Mouse (Mus musculus): ENCODE measurements around the gene Slitrk1. TPM values are rescaled to one million over a fixed set of nuclear protein-coding genes. Genes with fewer than 3 reads are reported as not detected.

Gene Slitrk1
- polyA plus RNA-seq (2015; fragmentation: Nextera tagmentation; extraction: Ambion mirVana) = 0.09 and 0.15 TPM in 2 replicates

DNA sequence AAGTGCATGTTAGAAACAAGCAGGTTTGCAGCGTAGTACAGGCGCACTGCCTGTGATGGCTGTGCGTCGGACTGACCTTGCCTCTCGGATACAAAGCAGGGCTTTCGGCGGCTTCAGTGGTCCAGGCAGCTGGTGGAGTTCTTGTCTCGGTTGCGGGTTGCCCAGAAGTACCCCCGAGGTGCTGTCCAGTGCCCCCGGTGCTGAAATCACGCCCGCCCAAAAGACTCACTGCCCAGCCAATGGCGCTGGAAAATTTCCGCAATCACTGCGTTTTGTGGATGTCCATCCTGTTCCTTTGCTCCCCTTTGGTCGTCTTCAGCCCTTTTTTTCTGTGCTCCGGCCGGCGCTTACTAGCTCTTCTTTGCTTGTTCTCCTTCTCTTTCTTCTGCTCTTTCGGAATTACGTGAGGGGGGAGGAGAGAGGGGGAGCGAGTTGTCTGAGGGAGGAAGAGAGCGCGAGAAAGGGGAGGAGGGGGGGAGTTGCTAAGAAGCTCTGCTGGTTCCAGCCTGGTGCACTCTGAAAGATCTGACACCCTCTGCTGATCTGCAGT, at the start of gene Slitrk1:
Gene Slitrk1 (minus strand): TSS at position 445 of the 550 bp plus-strand sequence.
- H3K9me3 ChIP-seq (replicated peaks; ENCODE audit: control insufficient read depth, low read length) = no peaks in the 10 kb centered on the region
- 1% methylated on average over 25 of the region's 25 CpGs for WGBS
- H3K4me3 ChIP-seq (ENCODE audit: low read length) = peak within 1 kb of the TSS; percentile 52
- peaks cover 18% of the 10 kb centered on the region for H3K4me1 ChIP-seq (ENCODE audit: control insufficient read depth, insufficient read depth, low read length)
- no peak within 1 kb of the TSS for H3K9ac ChIP-seq (ENCODE audit: low read length)
- peak; percentile 32 for ATAC-seq (replicated peaks; ENCODE audit: extremely low read depth, insufficient read depth, low FRiP score)
- peaks cover 34% of the 10 kb centered on the region for H3K27me3 ChIP-seq (ENCODE audit: control insufficient read depth, insufficient read depth, low read length)
- peak within 1 kb of the TSS; percentile 79 for H3K4me2 ChIP-seq (ENCODE audit: low read depth, low read length)
- no peaks in the 10 kb centered on the region for H3K36me3 ChIP-seq (ENCODE audit: control insufficient read depth, insufficient read depth)
- H3K27ac ChIP-seq (ENCODE audit: low read length) = no peak within 1 kb of the TSS

DNA sequence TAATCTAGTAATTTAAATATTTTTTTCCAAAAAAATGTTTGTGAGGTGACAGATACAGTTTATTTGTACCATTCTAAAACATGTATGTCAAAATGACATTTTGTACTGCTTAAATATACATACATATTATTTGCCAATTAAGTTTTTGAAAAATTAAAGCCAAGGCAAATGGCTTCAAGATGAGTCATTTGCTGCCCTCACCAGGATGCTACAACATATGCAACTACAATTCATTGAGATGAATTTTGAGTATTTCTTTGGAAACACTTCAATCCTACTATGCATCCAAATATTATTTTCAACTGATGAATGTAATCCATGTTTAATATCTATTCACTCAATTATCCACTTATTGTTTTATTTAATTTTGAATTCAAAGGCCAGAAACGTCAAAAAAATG, 21.8 kb upstream of the Slitrk1 start:
- Histone ChIP-seq H3K9ac (ENCODE audit: low read length) (no peak overlapping the region), H3K4me3 (ENCODE audit: low read length) (no peak overlapping the region), H3K4me2 (ENCODE audit: low read depth, low read length) (no peak overlapping the region), H3K4me1 (ENCODE audit: control insufficient read depth, insufficient read depth, low read length) (no peaks in the 10 kb centered on the region), H3K9me3 (replicated peaks; ENCODE audit: control insufficient read depth, low read length) (no peaks in the 10 kb centered on the region), H3K27me3 (ENCODE audit: control insufficient read depth, insufficient read depth, low read length) (no peaks in the 10 kb centered on the region), H3K36me3 (ENCODE audit: control insufficient read depth, insufficient read depth) (no peaks in the 10 kb centered on the region), H3K27ac (ENCODE audit: low read length) (no peak overlapping the region)
- 58% methylated on average over 1 of the region's 1 CpGs for WGBS
- ATAC-seq (replicated peaks; ENCODE audit: extremely low read depth, insufficient read depth, low FRiP score) = no peak

DNA sequence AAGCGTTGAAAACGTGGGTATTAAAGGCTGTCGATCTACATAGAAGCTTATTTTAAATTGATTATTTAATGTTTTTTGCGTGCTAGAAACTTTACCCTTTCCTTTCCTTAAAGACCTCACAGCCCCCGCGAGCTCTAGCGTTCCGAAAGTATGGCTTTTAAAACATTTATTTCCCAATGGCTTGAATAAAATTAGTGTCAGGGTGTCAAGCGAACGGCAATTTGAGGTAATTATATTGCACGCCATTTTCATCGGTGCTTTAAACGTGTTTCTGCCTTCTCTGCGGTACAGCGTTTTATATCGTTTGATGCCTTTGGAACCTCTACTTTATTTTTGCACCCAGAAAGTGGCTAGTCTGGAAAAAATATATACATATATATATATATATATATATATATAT, 378 bp upstream of the Slitrk1 start:
- 23% methylated on average over 16 of the region's 16 CpGs for WGBS
- no peak overlapping the region for H3K27ac ChIP-seq (ENCODE audit: low read length)
- no peak for ATAC-seq (replicated peaks; ENCODE audit: extremely low read depth, insufficient read depth, low FRiP score)
- no peaks in the 10 kb centered on the region for H3K9me3 ChIP-seq (replicated peaks; ENCODE audit: control insufficient read depth, low read length)
- peaks cover 18% of the 10 kb centered on the region for H3K4me1 ChIP-seq (ENCODE audit: control insufficient read depth, insufficient read depth, low read length)
- H3K4me3 ChIP-seq (ENCODE audit: low read length) = peak overlapping the region; percentile 52
- no peak overlapping the region for H3K9ac ChIP-seq (ENCODE audit: low read length)
- H3K36me3 ChIP-seq (ENCODE audit: control insufficient read depth, insufficient read depth) = no peaks in the 10 kb centered on the region
- H3K4me2 ChIP-seq (ENCODE audit: low read depth, low read length) = peak overlapping the region; percentile 79
- H3K27me3 ChIP-seq (ENCODE audit: control insufficient read depth, insufficient read depth, low read length) = peaks cover 34% of the 10 kb centered on the region

DNA sequence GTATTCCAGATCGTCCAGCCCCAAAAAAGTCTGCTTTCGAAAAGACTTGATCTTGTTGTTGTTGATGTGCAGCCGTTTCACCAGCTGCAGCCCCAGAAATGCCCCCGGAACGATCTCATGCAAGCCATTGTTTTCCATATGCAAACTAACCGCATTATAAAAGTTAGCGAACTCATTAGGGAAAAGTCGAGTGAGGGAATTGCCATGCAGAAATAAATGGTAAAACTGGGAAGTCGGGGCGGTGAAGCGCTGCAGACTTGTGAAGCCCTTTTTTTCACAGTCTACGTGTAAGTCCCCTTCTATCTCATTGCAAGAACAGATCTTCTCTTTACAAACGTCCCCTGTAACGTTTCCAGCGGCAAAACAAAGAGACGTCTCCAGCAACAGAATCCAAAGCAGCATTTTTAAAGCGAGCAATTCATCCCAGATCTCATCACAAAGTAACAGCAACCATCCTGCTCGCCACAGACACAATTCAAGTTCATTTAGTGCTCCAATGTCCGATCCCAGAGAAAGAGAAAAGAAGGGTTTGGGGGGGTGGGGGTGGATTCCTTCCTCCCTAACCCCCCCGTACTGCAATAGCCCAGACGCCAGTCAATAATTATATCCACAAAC, 975 bp downstream of the Slitrk1 start:
- Histone ChIP-seq H3K27me3 (ENCODE audit: control insufficient read depth, insufficient read depth, low read length) (peaks cover 34% of the 10 kb centered on the region), H3K27ac (ENCODE audit: low read length) (no peak overlapping the region), H3K36me3 (ENCODE audit: control insufficient read depth, insufficient read depth) (no peaks in the 10 kb centered on the region), H3K9ac (ENCODE audit: low read length) (no peak overlapping the region), H3K4me3 (ENCODE audit: low read length) (peak overlapping the region; percentile 52), H3K4me2 (ENCODE audit: low read depth, low read length) (peak overlapping the region; percentile 79), H3K4me1 (ENCODE audit: control insufficient read depth, insufficient read depth, low read length) (peaks cover 18% of the 10 kb centered on the region), H3K9me3 (replicated peaks; ENCODE audit: control insufficient read depth, low read length) (no peaks in the 10 kb centered on the region)
- ATAC-seq (replicated peaks; ENCODE audit: extremely low read depth, insufficient read depth, low FRiP score) = no peak
- 4% methylated on average over 21 of the region's 21 CpGs for WGBS

DNA sequence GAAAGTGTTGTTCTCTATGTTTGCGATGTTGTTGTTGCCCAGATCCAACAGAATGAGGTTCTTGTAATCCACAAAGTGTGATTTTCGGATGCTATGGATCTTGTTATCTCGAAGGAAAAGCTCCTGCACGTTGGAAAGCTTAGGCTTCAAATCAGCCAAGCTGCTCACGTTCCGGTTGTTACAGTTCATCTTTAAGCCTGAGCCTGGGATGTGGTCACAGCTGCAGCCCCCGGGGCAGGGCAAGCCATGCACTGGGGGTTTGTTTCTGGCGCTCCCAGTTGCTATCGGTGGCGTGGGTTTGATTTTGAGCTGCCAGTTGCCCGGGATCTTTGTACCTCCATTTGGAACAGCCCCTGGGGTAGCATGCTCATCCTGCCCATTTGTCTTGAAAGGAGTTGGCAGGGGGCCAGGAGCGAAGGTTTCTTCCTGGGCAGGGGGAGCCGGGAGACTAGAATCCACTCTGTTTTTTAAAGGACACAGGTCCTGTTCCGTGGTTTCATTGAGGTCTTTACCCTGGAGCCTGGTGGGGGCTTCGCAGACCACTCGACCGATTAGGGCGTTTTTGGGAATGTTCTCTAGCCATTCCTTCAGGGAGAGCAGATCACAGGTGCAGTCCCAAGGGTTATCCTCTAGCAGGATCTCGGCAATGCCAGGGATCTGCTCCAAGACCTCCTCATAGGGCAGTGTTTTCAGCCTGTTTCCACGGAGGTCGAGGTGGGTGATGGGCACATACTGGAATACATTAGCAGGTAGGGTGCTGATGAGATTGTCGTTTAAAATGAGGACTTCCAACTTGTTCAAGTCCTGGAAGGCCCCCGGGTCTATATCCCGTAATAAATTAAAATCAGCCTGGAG, 1.7 kb downstream of the Slitrk1 start:
- WGBS = 5% methylated on average over 24 of the region's 24 CpGs
- Histone ChIP-seq H3K4me1 (ENCODE audit: control insufficient read depth, insufficient read depth, low read length) (peaks cover 18% of the 10 kb centered on the region), H3K9me3 (replicated peaks; ENCODE audit: control insufficient read depth, low read length) (no peaks in the 10 kb centered on the region), H3K9ac (ENCODE audit: low read length) (no peak overlapping the region), H3K27ac (ENCODE audit: low read length) (no peak overlapping the region), H3K4me2 (ENCODE audit: low read depth, low read length) (peak overlapping the region; percentile 79), H3K4me3 (ENCODE audit: low read length) (peak overlapping the region; percentile 52), H3K36me3 (ENCODE audit: control insufficient read depth, insufficient read depth) (no peaks in the 10 kb centered on the region), H3K27me3 (ENCODE audit: control insufficient read depth, insufficient read depth, low read length) (peaks cover 34% of the 10 kb centered on the region)
- ATAC-seq (replicated peaks; ENCODE audit: extremely low read depth, insufficient read depth, low FRiP score) = no peak

DNA sequence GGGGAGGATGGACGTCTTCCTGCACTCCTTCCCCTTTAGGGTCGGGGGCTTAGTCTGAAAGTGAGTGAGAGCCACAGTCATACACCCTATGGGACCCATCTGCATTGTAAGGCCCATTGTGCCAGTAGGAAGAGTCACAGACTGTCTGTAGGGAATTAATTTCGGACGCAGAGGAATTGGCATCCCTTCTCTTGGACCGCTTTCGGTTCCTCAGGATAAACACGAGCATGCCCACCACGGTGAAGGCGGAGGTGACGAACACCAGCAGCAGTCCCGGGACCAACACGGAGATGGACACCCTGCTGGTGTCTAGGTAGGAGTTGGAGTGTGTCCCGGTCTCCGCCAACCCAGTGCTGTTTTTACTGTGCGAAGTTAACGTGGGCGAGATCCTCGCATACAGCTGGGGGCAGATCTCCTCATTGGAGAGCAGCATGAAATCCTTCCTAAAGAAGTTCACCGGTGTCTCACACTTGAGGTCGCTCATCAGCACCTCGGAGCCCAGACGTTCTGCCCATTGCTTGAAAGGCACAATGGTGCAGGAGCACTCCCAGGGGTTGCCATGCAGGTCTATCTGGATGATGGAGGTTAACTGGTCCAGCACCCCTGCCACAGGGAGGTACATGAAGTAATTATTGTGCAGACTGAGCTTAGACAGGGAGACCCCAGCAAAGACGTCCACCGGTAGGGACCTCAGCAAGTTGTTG, 2.7 kb downstream of the Slitrk1 start:
- WGBS = 3% methylated on average over 24 of the region's 24 CpGs
- H3K36me3 ChIP-seq (ENCODE audit: control insufficient read depth, insufficient read depth) = no peaks in the 10 kb centered on the region
- H3K27ac ChIP-seq (ENCODE audit: low read length) = no peak overlapping the region
- H3K4me2 ChIP-seq (ENCODE audit: low read depth, low read length) = peak overlapping the region; percentile 79
- H3K9ac ChIP-seq (ENCODE audit: low read length) = peak overlapping the region; percentile 13; the same call in 1 of the 2 replicates
- H3K4me3 ChIP-seq (ENCODE audit: low read length) = peak overlapping the region; percentile 52
- peaks cover 18% of the 10 kb centered on the region for H3K4me1 ChIP-seq (ENCODE audit: control insufficient read depth, insufficient read depth, low read length)
- ATAC-seq (replicated peaks; ENCODE audit: extremely low read depth, insufficient read depth, low FRiP score) = no peak
- no peaks in the 10 kb centered on the region for H3K9me3 ChIP-seq (replicated peaks; ENCODE audit: control insufficient read depth, low read length)
- H3K27me3 ChIP-seq (ENCODE audit: control insufficient read depth, insufficient read depth, low read length) = peaks cover 34% of the 10 kb centered on the region

DNA sequence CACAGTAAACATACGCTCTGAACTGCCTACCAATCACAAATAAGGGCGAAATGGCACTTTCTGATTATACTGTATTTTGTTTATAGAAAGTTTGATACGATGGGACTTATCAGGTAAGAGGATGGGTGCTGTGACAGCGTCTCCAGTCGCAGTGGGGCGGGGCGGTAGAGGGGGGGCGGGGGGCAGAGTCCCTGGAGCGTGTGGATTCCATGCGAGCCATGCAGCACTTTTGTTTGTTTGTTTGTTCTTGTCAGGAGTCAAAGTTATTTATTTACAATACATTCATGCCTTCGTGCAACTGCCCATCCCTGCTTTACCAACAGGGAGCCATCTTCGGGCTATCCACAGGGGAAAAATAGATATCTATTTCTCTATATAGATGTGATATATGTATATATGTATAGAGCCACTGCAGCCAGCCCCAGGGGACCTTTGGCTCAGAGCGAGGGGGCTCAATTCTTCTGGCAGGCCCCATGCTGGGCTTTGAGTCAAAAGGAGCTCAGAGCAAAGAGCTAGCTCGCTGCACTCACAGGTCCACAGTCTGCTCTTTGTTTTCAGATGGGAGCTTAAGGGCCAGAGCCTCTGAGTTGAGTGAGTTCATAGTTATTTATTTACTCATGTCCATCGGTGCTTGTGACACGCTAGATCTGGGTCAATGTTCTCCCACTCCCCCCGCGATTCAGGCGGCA, 3.4 kb downstream of the Slitrk1 start:
- peak overlapping the region; percentile 13; the same call in 1 of the 2 replicates for H3K9ac ChIP-seq (ENCODE audit: low read length)
- no peak overlapping the region for H3K27ac ChIP-seq (ENCODE audit: low read length)
- 3% methylated on average over 19 of the region's 19 CpGs for WGBS
- peak overlapping the region; percentile 52 for H3K4me3 ChIP-seq (ENCODE audit: low read length)
- H3K4me2 ChIP-seq (ENCODE audit: low read depth, low read length) = peak overlapping the region; percentile 79
- H3K36me3 ChIP-seq (ENCODE audit: control insufficient read depth, insufficient read depth) = no peaks in the 10 kb centered on the region
- peaks cover 18% of the 10 kb centered on the region for H3K4me1 ChIP-seq (ENCODE audit: control insufficient read depth, insufficient read depth, low read length)
- ATAC-seq (replicated peaks; ENCODE audit: extremely low read depth, insufficient read depth, low FRiP score) = no peak
- H3K27me3 ChIP-seq (ENCODE audit: control insufficient read depth, insufficient read depth, low read length) = peaks cover 34% of the 10 kb centered on the region
- no peaks in the 10 kb centered on the region for H3K9me3 ChIP-seq (replicated peaks; ENCODE audit: control insufficient read depth, low read length)

DNA sequence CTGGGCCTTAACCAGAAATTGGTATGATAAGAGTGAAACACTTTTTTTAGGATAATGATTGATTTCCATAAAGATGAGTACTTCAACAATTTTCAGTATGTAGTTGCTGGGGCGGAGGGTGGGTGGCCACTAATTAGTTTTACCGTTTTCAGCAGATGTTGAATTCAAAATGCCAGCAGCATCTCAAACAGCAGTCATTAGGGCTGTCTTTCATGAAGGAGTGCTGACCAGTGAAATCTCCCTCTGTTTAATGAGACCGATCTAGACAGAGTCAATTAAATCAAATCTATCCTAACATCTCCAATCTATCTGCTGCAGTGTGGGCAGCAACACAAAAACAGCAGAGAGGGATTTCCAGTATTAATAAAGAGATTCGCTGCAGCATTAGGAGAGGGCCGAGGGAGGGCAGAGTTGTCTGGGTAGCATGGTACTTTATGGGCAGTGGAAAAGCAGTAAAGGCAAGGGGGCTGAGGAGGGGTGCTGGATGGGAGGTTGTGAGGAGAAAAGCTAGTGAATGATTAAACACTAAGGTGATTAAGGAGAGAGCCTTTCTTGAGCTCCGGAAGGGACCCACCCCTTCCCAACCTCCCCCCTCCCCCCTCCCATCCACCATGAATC, 4.5 kb downstream of the Slitrk1 start:
- WGBS = 35% methylated on average over 6 of the region's 6 CpGs
- Histone ChIP-seq H3K9ac (ENCODE audit: low read length) (no peak overlapping the region), H3K27ac (ENCODE audit: low read length) (no peak overlapping the region), H3K9me3 (replicated peaks; ENCODE audit: control insufficient read depth, low read length) (no peaks in the 10 kb centered on the region), H3K4me1 (ENCODE audit: control insufficient read depth, insufficient read depth, low read length) (peaks cover 18% of the 10 kb centered on the region), H3K36me3 (ENCODE audit: control insufficient read depth, insufficient read depth) (no peaks in the 10 kb centered on the region), H3K4me3 (ENCODE audit: low read length) (no peak overlapping the region), H3K4me2 (ENCODE audit: low read depth, low read length) (no peak overlapping the region), H3K27me3 (ENCODE audit: control insufficient read depth, insufficient read depth, low read length) (peaks cover 34% of the 10 kb centered on the region)
- no peak for ATAC-seq (replicated peaks; ENCODE audit: extremely low read depth, insufficient read depth, low FRiP score)
